Mouse (Mus musculus): Measurements from ENCODE around the gene Cyp4v3.
A peak's percentile ranks its signal among the peaks of the same experiment; 100 is the strongest.
"Not testable (repeated sequence)": the region's sequence is repeated elsewhere in the genome, so short reads cannot be mapped to it uniquely, and the experiment has no call there.

Gene Cyp4v3

GRCm38 (mm10) chr8:45332685-45333409 is at the start of gene Cyp4v3:
Gene Cyp4v3 (minus strand): TSS chr8:45333216.
- peak; percentile 70 to 82 for DNase-seq

GRCm38 (mm10) chr8:45381963-45382347 is 48.9 kb upstream of the Cyp4v3 start, which contains the start of gene Fam149a:
Gene Fam149a (minus strand): TSS chr8:45382291.
- DNase-seq: peak; percentile 13 to 26

- DNase-seq: peak; percentile 8 to 13
These were observed 48.3 kb upstream of the Cyp4v3 start for GRCm38 (mm10) chr8:45381075-45381962.

- no peak for DNase-seq
These were observed 47.6 kb upstream of the Cyp4v3 start for GRCm38 (mm10) chr8:45380598-45380997.

GRCm38 (mm10) chr8:45374071-45374470 is 41.1 kb upstream of the Cyp4v3 start:
- DNase-seq: no peak

GRCm38 (mm10) chr8:45367154-45367553 is 34.1 kb upstream of the Cyp4v3 start:
- DNase-seq: no peak

- no peak for DNase-seq
These were observed 30.2 kb upstream of the Cyp4v3 start for GRCm38 (mm10) chr8:45363220-45363619.

- DNase-seq: peak; percentile 58 to 60
These were observed 29.3 kb upstream of the Cyp4v3 start for GRCm38 (mm10) chr8:45362323-45362722.

GRCm38 (mm10) chr8:45359091-45359605 is 26.1 kb upstream of the Cyp4v3 start:
- peak in 1 of 2 experiments; percentile 22 for DNase-seq

- DNase-seq: peak; percentile 72 to 79
These were observed 25.3 kb upstream of the Cyp4v3 start for GRCm38 (mm10) chr8:45358132-45358918.

GRCm38 (mm10) chr8:45355809-45356208 is 22.8 kb upstream of the Cyp4v3 start:
- DNase-seq: peak in 1 of 2 experiments; percentile 22

- peak; percentile 79 to 81 for DNase-seq
These were observed 12.0 kb upstream of the Cyp4v3 start for GRCm38 (mm10) chr8:45345031-45345430.

- DNase-seq: no peak
These were observed 11.3 kb upstream of the Cyp4v3 start for GRCm38 (mm10) chr8:45344298-45344697.

GRCm38 (mm10) chr8:45341630-45342628 is 8.9 kb upstream of the Cyp4v3 start:
- DNase-seq: no peak

GRCm38 (mm10) chr8:45333493-45333892 is 477 bp upstream of the Cyp4v3 start:
- peak in 1 of 2 experiments; percentile 38 for DNase-seq

- DNase-seq: no peak
These were observed 2.2 kb downstream of the Cyp4v3 start for GRCm38 (mm10) chr8:45330856-45331255.

GRCm38 (mm10) chr8:45329206-45329980 is 3.6 kb downstream of the Cyp4v3 start:
- no peak for DNase-seq

GRCm38 (mm10) chr8:45327076-45327475 is 5.9 kb downstream of the Cyp4v3 start:
- DNase-seq: not testable (repeated sequence)

- DNase-seq: no peak
These were observed 8.9 kb downstream of the Cyp4v3 start for GRCm38 (mm10) chr8:45324151-45324550.

- DNase-seq: no peak
These were observed 11.7 kb downstream of the Cyp4v3 start for GRCm38 (mm10) chr8:45321365-45321764.

All from kidney, postnatal 4 days (tissue).